Mouse (Mus musculus) 416B (cell line): ENCODE results near the gene Dhrs9.

Experiments used
- DNase-seq: peaks from one replicate; pipeline ENCODE4 v3.0.0; 2011; ENCODE audit warnings: low read depth

Dhrs9 gene

DNA sequence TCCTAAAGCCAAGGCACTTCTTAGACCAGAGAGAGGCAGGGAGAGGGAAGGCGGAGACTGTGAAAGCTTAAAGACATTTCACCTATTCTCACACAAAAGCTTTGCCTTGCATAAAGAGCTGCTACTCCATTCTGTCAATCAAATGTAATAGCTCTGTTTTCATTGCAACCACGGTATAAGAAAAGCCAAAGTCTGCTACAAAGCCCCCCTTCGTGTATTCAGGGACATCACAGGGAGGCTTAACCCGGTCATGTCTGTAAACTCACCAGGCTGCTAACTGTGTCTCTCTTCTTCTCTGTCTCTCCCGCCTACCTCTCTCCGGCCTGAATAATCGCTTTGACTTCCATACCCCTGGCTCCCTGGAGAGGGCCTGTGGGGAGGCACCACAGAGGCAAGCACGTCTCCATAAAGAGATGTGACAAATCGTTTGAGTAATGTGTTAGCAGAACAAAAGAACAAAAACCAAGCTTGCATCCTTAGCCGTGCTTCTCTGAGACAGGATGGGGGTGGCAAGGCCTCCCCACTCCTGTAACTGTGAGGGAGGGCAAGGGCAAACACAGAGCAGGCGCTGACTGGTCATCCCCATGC, 38.1 kb downstream of the Dhrs9 start:
- DNase-seq = no peak

- DNase-seq = no peak
Observed at GRCm38 (mm10) chr2:69424829-69425228, 44.6 kb downstream of the Dhrs9 start.

DNA sequence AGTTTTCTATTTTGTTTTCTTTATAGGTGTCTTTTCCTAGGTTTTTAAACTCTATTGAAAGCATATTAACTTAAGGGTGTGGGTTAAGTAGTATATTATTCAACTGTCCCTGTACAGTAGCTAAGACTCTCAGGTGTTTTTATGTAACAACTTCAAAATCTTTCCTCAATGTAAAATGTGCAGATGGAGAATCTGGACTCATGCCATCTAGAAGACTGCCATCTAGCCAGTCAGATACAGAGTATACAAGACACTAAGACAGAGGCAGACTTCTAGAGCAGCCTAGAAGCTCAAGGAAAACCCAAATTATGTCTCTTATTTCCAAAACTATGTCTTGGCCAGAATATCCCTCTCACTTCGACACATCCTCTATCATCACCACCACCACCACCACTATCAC, 45.8 kb downstream of the Dhrs9 start:
- DNase-seq = no peak

GRCm38 (mm10) chr2:69427141-69427540, 46.9 kb downstream of the Dhrs9 start:
- no peak for DNase-seq

DNA sequence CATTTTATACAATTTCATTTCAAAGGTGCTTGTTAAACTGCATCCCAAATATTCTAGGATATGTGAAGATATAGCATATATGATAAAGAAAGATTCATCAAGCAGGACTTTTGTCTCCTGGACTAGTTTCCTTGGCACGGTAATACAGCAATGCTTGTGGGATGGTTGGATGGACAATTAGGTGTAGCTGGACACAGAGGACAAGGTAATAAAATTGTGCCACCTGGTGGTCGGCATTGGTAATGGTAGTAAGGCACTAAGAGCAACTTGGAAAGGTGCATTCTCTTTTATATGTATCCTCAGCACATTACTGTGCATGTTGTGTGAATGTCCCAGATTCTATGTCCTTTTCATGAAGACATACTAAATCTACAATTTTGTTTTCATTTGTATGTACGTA, 47.9 kb downstream of the Dhrs9 start:
- DNase-seq = peak; percentile 72

GRCm38 (mm10) chr2:69441656-69442055, 61.4 kb downstream of the Dhrs9 start:
- no peak for DNase-seq

DNA sequence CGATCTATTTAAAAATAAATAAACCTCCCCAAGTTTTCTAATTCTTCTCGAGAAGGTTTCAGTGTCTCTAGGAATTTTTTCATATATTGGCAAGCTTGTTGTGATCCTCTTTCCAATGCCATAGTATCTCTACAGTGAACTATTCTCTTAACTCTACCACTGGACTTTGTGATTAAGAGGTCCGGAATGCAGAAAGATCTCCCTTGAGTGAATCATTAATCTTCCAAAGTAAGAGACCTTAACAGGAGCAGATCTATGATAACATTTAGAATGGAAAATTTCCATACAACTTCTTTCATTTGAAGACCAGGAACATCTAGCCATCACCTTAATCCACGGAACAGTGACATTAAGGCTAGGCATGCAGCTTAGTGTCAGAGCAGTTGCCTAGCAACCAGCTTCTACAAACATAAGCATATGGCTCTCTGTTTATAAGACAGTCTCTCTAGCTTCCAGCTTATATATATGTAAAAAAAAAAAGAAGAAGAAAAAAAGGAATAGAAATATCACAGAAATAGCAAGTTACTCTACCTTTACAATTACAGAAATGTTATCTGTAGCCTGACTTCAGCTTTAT, 65.7 kb downstream of the Dhrs9 start:
- DNase-seq = no peak

DNA sequence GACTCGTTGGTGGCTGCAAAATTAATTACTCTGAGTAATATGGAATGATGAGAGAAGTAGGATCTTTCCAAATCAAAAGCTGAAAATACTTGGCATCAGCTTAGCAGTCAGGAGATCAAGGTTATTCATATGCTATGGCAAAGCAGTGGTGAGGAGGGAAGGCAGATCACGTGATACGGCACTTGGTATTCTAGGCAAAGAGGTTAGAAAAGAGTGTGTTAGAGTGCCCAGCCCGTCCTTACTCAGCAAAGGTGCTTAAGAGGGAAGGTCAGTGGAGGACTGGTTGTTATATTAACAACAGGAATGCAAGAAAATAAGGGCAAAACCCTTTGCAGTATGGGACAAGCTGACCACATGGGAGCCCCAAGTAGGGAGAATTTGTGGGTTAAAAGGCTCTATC, 68.3 kb downstream of the Dhrs9 start:
- no peak for DNase-seq

GRCm38 (mm10) chr2:69451128-69451527, 70.9 kb downstream of the Dhrs9 start:
- peak; percentile 16 for DNase-seq
